Mouse (Mus musculus) spleen, adult 2 months (tissue): ENCODE measurements at regions not wholly inside any gene's neighbourhood (a gene's known extent, or its start where the extent isn't known, plus 50 kb on each side); places are given as distances from the start of the nearest gene placed in this dataset.

Experiments used
- DNase-seq, 2 experiments: peaks; one replicate each; pipeline versions ENCODE4 v3.0.0 to v3.0.0-alpha.2; 2012 to 2021; ENCODE audit warnings: low spot score in 2 of 2, low read depth in 1 of 2
- H3K27ac ChIP-seq: fragments of 200-500 bp; 2 replicates; pipeline ENCODE4 v1.5.1; 2012; ENCODE audit warnings: low read length, inconsistent platforms; ENCODE audit not compliant: insufficient read depth
- H3K27me3 ChIP-seq: fragments of 200-500 bp; 2 replicates; pipeline ENCODE4 v1.6.1; 2012; ENCODE audit warnings: mild to moderate bottlenecking, moderate library complexity, low read length, inconsistent platforms; ENCODE audit not compliant: control insufficient read depth, insufficient read depth
- H3K36me3 ChIP-seq: fragments of 200-500 bp; 2 replicates; pipeline ENCODE4 v1.6.1; 2012; ENCODE audit warnings: mild to moderate bottlenecking, low read length, inconsistent platforms; ENCODE audit not compliant: control insufficient read depth, insufficient read depth
- H3K4me1 ChIP-seq: fragments of 200-500 bp; 2 replicates; pipeline ENCODE4 v1.6.1; 2011; ENCODE audit warnings: inconsistent platforms; ENCODE audit not compliant: control insufficient read depth, insufficient read depth, insufficient read length
- H3K4me3 ChIP-seq: fragments of 200-500 bp; 2 replicates; pipeline ENCODE4 v1.5.1; 2011; ENCODE audit warnings: mild to moderate bottlenecking, inconsistent platforms; ENCODE audit not compliant: insufficient read depth, insufficient read length; ENCODE audit errors: extremely low read depth
- CTCF ChIP-seq: fragments of 200-500 bp; IDR thresholded peaks from 2 replicates; pipeline ENCODE4 v1.5.1; 2011; ENCODE audit warnings: mild to moderate bottlenecking, inconsistent platforms; ENCODE audit not compliant: insufficient read depth, insufficient read length, insufficient replicate concordance; ENCODE audit errors: extremely low read depth
- POLR2A ChIP-seq: fragments of 200-500 bp; IDR thresholded peaks from 2 replicates; pipeline ENCODE4 v1.6.1; 2011; ENCODE audit warnings: low read depth, low read length, inconsistent platforms
- WGBS: fragments of 180-500 bp; shearing (Covaris S2); methylation state at CpG from one replicate; pipeline ENCODE4 v1.1.7; 2018; 5-methylcytosine and 5-hydroxymethylcytosine counted together

DNA sequence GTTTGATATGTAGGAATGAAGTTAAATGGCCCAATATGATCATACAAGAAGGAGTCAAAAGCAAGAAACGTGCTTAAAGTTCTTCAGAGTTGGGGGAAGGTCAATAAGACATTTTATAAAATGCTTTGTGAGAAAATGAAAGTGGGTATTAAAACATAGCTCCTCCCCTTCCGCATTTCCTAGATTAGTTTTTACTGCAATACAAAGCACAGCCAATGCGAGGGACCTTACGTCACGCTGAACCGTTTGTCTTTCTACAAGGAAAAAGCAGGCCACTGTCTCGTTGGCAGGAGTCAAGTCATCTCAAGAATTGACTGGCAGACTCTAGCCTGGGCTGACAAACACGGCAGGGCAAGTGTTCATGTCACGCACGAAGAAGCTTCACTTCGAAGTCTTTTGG is 131.4 kb upstream of the Arg1 start:
- no peaks in the 10 kb centered on the region for H3K4me1 ChIP-seq
- TF ChIP-seq POLR2A (no peak), CTCF (no peak)
- WGBS = 80% methylated on average over 11 of the region's 11 CpGs
- DNase-seq = no peak
- H3K27me3 ChIP-seq = no peaks in the 10 kb centered on the region
- no peaks in the 10 kb centered on the region for H3K36me3 ChIP-seq
- H3K4me3 ChIP-seq = no peak overlapping the region
- H3K27ac ChIP-seq = no peak overlapping the region

DNA sequence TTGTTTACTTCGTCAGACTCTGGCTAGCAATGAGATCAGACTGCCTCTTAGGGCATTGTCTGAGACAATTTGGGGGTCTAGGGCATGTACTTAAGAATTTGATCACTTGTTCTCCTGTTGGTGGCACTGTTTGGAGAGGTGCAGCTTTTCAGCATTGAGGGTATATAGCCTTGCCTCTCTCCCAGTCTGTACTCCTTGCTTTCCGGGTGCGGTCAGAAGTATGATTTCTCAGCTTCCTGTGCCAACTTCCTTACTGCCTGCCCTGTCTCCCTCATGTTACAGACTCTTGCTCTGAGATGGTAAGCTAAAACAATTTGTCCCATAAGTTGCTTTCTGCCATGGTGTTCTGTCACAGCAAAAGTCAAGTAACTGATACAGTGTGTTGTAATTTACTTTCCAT is 124.7 kb upstream of the Arg1 start:
- no peaks in the 10 kb centered on the region for H3K36me3 ChIP-seq
- no peak overlapping the region for H3K27ac ChIP-seq
- no peaks in the 10 kb centered on the region for H3K27me3 ChIP-seq
- TF ChIP-seq CTCF = no peak
- no peak overlapping the region for H3K4me3 ChIP-seq
- no peaks in the 10 kb centered on the region for H3K4me1 ChIP-seq
- DNase-seq = no peak
- WGBS = 44% methylated on average over 3 of the region's 3 CpGs

DNA sequence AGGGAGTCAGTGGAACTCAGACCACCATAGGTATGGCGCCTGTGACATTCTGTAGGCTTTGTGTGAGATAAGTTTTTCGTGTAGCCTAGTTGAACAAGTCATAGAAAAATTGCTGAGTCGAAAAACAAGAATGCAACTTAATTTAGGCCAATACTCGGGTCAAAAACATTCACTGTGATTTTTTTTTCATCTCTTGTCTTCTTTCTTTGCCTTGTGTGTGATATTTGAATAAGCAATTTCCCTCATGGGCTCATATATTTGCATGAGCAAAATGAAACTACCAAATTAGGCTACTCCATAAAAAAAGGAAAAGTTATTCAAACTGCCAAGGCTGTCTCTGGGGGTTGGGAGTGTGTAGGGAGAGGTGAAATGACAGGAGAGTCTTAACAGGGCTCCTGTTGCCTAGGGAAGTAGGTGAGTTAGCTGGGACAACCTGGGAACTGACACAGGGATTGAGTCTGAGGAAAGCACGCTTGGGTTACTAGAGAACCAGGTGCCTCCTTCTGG is 124.1 kb upstream of the Arg1 start:
- Histone ChIP-seq H3K4me1 (no peaks in the 10 kb centered on the region), H3K27me3 (no peaks in the 10 kb centered on the region), H3K27ac (no peak overlapping the region), H3K36me3 (no peaks in the 10 kb centered on the region), H3K4me3 (no peak overlapping the region)
- no peak for DNase-seq
- WGBS = 82% methylated on average over 5 of the region's 5 CpGs
- TF ChIP-seq POLR2A = no peak
- TF ChIP-seq CTCF = no peak

DNA sequence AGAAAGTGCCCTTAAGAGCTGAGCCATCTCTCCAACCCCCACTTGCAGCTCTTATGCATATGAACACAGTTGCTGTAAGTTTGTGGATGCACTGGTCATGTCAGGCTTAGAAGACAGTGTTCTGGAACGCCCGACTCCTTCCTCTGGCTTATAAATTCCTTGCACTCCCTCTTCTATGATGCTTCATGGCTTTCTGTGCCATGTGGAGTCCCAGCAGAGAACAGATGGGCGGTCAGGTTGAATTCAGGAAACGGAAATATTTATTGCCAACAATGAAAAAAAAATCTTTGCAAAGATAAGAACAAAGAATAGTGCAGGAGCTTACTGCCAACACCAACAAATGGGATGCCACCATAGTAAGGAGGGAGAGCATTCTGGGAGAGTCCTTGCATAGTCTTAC is 113.9 kb upstream of the Arg1 start:
- TF ChIP-seq POLR2A (no peak), CTCF (no peak)
- Histone ChIP-seq H3K27me3 (no peaks in the 10 kb centered on the region), H3K27ac (no peak overlapping the region), H3K4me1 (no peaks in the 10 kb centered on the region), H3K36me3 (no peaks in the 10 kb centered on the region), H3K4me3 (no peak overlapping the region)
- 90% methylated on average over 4 of the region's 4 CpGs for WGBS
- DNase-seq = no peak

DNA sequence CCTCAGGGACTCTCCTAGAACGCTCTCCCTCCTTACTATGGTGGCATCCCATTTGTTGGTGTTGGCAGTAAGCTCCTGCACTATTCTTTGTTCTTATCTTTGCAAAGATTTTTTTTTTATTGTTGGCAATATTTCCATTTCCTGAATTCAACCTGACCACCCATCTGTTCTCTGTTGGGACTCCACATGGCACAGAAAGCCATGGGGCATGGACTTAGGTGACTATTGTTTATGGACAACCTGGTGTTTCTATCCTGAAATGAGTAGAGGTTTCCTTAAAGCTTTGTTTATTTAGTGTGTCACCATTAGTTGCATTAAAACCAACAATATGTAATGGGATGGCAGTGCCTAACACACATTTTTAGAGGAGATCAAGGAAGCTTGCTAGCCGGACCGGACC is 112.6 kb upstream of the Arg1 start:
- DNase-seq = no peak
- H3K27ac ChIP-seq = no peak overlapping the region
- TF ChIP-seq CTCF (no peak), POLR2A (no peak)
- 93% methylated on average over 3 of the region's 3 CpGs for WGBS
- H3K4me3 ChIP-seq = no peak overlapping the region
- H3K4me1 ChIP-seq = no peaks in the 10 kb centered on the region
- no peaks in the 10 kb centered on the region for H3K27me3 ChIP-seq
- no peaks in the 10 kb centered on the region for H3K36me3 ChIP-seq

DNA sequence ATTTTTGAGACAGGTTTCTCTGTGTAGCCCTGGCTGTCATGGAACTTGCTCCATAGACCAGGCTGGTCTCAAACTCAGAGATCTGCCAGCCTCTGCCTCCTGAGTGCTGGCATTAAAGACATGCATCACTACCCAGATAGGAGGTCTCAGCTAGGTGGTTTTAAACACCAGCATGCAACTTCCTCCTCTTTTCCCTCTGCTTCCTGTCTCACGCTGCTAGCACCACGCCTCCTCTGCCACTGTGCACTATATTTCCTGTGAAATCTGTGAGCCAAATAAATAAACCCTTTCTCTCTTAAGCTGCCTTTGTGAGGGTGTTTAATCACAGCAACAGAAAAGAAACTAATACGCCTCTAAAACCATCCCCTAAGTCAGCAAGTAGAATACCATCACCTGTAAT is 109.6 kb upstream of the Arg1 start:
- Histone ChIP-seq H3K4me1 (no peaks in the 10 kb centered on the region), H3K27me3 (no peaks in the 10 kb centered on the region), H3K36me3 (no peaks in the 10 kb centered on the region), H3K27ac (no peak overlapping the region), H3K4me3 (no peak overlapping the region)
- TF ChIP-seq POLR2A (no peak), CTCF (no peak)
- DNase-seq = no peak
- WGBS = 43% methylated on average over 3 of the region's 3 CpGs

DNA sequence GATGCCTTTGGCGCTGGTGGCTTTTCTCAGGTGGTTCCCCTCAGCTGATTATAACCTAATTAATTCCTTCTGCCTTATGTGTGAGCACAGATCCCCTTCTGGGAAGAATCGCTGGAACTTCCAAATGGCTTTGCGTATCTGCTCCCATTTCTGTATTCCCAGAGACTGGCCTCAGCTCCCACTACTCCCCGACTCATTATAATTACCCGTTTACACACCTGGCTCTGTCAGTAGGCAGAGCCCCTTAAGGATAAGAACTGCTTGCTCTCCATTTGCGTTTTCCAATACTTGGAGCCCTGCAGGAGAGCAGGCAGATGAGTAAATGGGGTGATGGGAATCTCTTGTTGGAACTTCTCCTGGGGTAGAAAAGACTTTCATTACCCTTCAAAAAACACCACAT is 108.1 kb upstream of the Arg1 start:
- H3K4me3 ChIP-seq = no peak overlapping the region
- H3K27me3 ChIP-seq = no peaks in the 10 kb centered on the region
- no peaks in the 10 kb centered on the region for H3K36me3 ChIP-seq
- no peaks in the 10 kb centered on the region for H3K4me1 ChIP-seq
- whole genome bisulfite sequencing = 90% methylated on average over 6 of the region's 6 CpGs
- H3K27ac ChIP-seq = no peak overlapping the region
- TF ChIP-seq CTCF (no peak), POLR2A (no peak)
- DNase-seq = no peak
